Mouse (Mus musculus) lung, embryonic 15.5 days (tissue): ENCODE results near the gene Gcnt2. TPM values are rescaled to one million over a fixed set of nuclear protein-coding genes. Genes with fewer than 3 reads are reported as not detected.

Source experiments
- ATAC-seq: fragments of 200-750 bp; cut with Nextera tagmentation; 2 replicates; pipeline ENCODE4 v1.8.0; 2017; ENCODE audit warnings: moderate number of reproducible peaks, borderline replicate concordance; ENCODE audit not compliant: low FRiP score, low TSS enrichment; ENCODE audit errors: extremely low read depth
- H3K27ac ChIP-seq: fragments of 300-500 bp; sonication (generic); 2 replicates; pipeline ENCODE4 v1.5.1; 2015; ENCODE audit warnings: moderate library complexity, mild to moderate bottlenecking, inconsistent platforms
- H3K27me3 ChIP-seq: fragments of 300-500 bp; sonication (generic); 2 replicates; pipeline ENCODE4 v1.6.1; 2015; ENCODE audit warnings: inconsistent platforms
- H3K36me3 ChIP-seq: fragments of 300-500 bp; sonication (generic); 2 replicates; pipeline ENCODE4 v1.6.1; 2015; ENCODE audit warnings: inconsistent platforms
- H3K4me1 ChIP-seq: fragments of 300-500 bp; sonication (generic); 2 replicates; pipeline ENCODE4 v1.6.1; 2015; ENCODE audit warnings: inconsistent platforms
- H3K4me2 ChIP-seq: fragments of 300-500 bp; sonication (generic); 2 replicates; pipeline ENCODE4 v1.6.1; 2015; ENCODE audit warnings: inconsistent platforms, mild to moderate bottlenecking, moderate library complexity
- H3K4me3 ChIP-seq: fragments of 300-500 bp; sonication (generic); 2 replicates; pipeline ENCODE4 v1.5.1; 2015; ENCODE audit warnings: mild to moderate bottlenecking, inconsistent platforms
- H3K9ac ChIP-seq: fragments of 300-500 bp; sonication (generic); 2 replicates; pipeline ENCODE4 v1.6.1; 2015; ENCODE audit warnings: inconsistent platforms
- H3K9me3 ChIP-seq: fragments of 300-500 bp; sonication (generic); 2 replicates; pipeline ENCODE4 v1.6.1; 2016; ENCODE audit warnings: inconsistent platforms
- WGBS: fragments of 180-500 bp; shearing (Covaris S2); methylation state at CpG from one replicate; pipeline ENCODE4 v1.1.7; 2015; 5-methylcytosine and 5-hydroxymethylcytosine counted together
- polyA plus RNA-seq: library from polyadenylated mRNA; unstranded; fragments of >200 nt; fragmentation: Nextera tagmentation; extraction: Ambion mirVana; gene quantifications from 2 replicates; pipeline ENCODE4 v1.2.1, GENCODE M21; 2015

The Gcnt2 gene
- polyA plus RNA-seq = 2.5 and 4.0 TPM in 2 replicates

- Histone ChIP-seq H3K36me3 (no peaks in the 10 kb centered on the region), H3K9ac (peak within 1 kb of the TSS; percentile 30), H3K9me3 (no peaks in the 10 kb centered on the region), H3K4me1 (peaks cover 18% of the 10 kb centered on the region; the same call in 1 of the 2 replicates), H3K27me3 (no peaks in the 10 kb centered on the region), H3K4me2 (peak within 1 kb of the TSS; percentile 55), H3K4me3 (peak within 1 kb of the TSS; percentile 32), H3K27ac (no peak within 1 kb of the TSS)
- peak; percentile 28; the same call in 1 of the 2 replicates for ATAC-seq
- WGBS = 28% methylated on average over 22 of the region's 22 CpGs
Measured at GRCm38 (mm10) chr13:40859652-40860399, at the start of gene Gcnt2. TSS of gene Gcnt2 (plus strand) at chr13:40859754.

- Histone ChIP-seq H3K4me3 (no peak overlapping the region), H3K9ac (no peak overlapping the region), H3K4me1 (no peaks in the 10 kb centered on the region), H3K27me3 (no peaks in the 10 kb centered on the region), H3K4me2 (no peak overlapping the region), H3K27ac (no peak overlapping the region), H3K9me3 (no peaks in the 10 kb centered on the region), H3K36me3 (no peaks in the 10 kb centered on the region)
- WGBS = 48% methylated on average over 1 of the region's 1 CpGs
- ATAC-seq = no peak
Measured at GRCm38 (mm10) chr13:40820617-40821016, 38.9 kb upstream of the Gcnt2 start.

- 75% methylated on average over 2 of the region's 2 CpGs for WGBS
- Histone ChIP-seq H3K4me3 (no peak overlapping the region), H3K4me2 (no peak overlapping the region), H3K27me3 (no peaks in the 10 kb centered on the region), H3K36me3 (no peaks in the 10 kb centered on the region), H3K4me1 (no peaks in the 10 kb centered on the region), H3K9ac (no peak overlapping the region), H3K9me3 (no peaks in the 10 kb centered on the region), H3K27ac (no peak overlapping the region)
- no peak for ATAC-seq
Measured at GRCm38 (mm10) chr13:40821911-40822310, 37.6 kb upstream of the Gcnt2 start.

GRCm38 (mm10) chr13:40841146-40841787 lies 18.3 kb upstream of the Gcnt2 start:
- no peak overlapping the region for H3K4me3 ChIP-seq
- 42% methylated on average over 10 of the region's 10 CpGs for WGBS
- no peak overlapping the region for H3K27ac ChIP-seq
- peaks cover 2% of the 10 kb centered on the region; the same call in 1 of the 2 replicates for H3K4me1 ChIP-seq
- H3K36me3 ChIP-seq = no peaks in the 10 kb centered on the region
- H3K9ac ChIP-seq = no peak overlapping the region
- ATAC-seq = no peak
- no peak overlapping the region for H3K4me2 ChIP-seq
- no peaks in the 10 kb centered on the region for H3K9me3 ChIP-seq
- no peaks in the 10 kb centered on the region for H3K27me3 ChIP-seq

GRCm38 (mm10) chr13:40842141-40842540 lies 17.4 kb upstream of the Gcnt2 start:
- no peak overlapping the region for H3K27ac ChIP-seq
- H3K36me3 ChIP-seq = no peaks in the 10 kb centered on the region
- no peak overlapping the region for H3K4me2 ChIP-seq
- H3K4me3 ChIP-seq = no peak overlapping the region
- no peak for ATAC-seq
- no peaks in the 10 kb centered on the region for H3K27me3 ChIP-seq
- WGBS = 28% methylated on average over 1 of the region's 1 CpGs
- no peak overlapping the region for H3K9ac ChIP-seq
- peaks cover 2% of the 10 kb centered on the region; the same call in 1 of the 2 replicates for H3K4me1 ChIP-seq
- no peaks in the 10 kb centered on the region for H3K9me3 ChIP-seq

GRCm38 (mm10) chr13:40843418-40844067 lies 16.0 kb upstream of the Gcnt2 start:
- H3K36me3 ChIP-seq = no peaks in the 10 kb centered on the region
- WGBS = 20% methylated on average over 5 of the region's 5 CpGs
- peaks cover 2% of the 10 kb centered on the region; the same call in 1 of the 2 replicates for H3K4me1 ChIP-seq
- no peak overlapping the region for H3K27ac ChIP-seq
- peak overlapping the region; percentile 39 for H3K4me2 ChIP-seq
- no peak overlapping the region for H3K9ac ChIP-seq
- H3K9me3 ChIP-seq = no peaks in the 10 kb centered on the region
- 0 out of 2 replicates have a peak overlapping the region, but pooled peaks have one; percentile 13 for H3K4me3 ChIP-seq
- peak; percentile 65; the same call in 1 of the 2 replicates for ATAC-seq
- H3K27me3 ChIP-seq = no peaks in the 10 kb centered on the region

GRCm38 (mm10) chr13:40844144-40844543 lies 15.4 kb upstream of the Gcnt2 start:
- no peak for ATAC-seq

GRCm38 (mm10) chr13:40845951-40846350 lies 13.6 kb upstream of the Gcnt2 start:
- H3K36me3 ChIP-seq = no peaks in the 10 kb centered on the region
- H3K27ac ChIP-seq = no peak overlapping the region
- no peak overlapping the region for H3K4me3 ChIP-seq
- no peaks in the 10 kb centered on the region for H3K9me3 ChIP-seq
- no peak overlapping the region for H3K4me2 ChIP-seq
- no peak overlapping the region for H3K9ac ChIP-seq
- 35% methylated on average over 6 of the region's 6 CpGs for WGBS
- H3K4me1 ChIP-seq = peaks cover 2% of the 10 kb centered on the region; the same call in 1 of the 2 replicates
- no peaks in the 10 kb centered on the region for H3K27me3 ChIP-seq
- ATAC-seq = no peak

More at GRCm38 (mm10) chr13:40844144-40844543, 15.4 kb upstream of the Gcnt2 start:
- Histone ChIP-seq H3K9ac (no peak overlapping the region), H3K27me3 (no peaks in the 10 kb centered on the region), H3K4me1 (peaks cover 2% of the 10 kb centered on the region; the same call in 1 of the 2 replicates), H3K4me2 (no peak overlapping the region), H3K4me3 (no peak overlapping the region), H3K9me3 (no peaks in the 10 kb centered on the region), H3K36me3 (no peaks in the 10 kb centered on the region), H3K27ac (no peak overlapping the region)
- 85% methylated on average over 5 of the region's 5 CpGs for WGBS

GRCm38 (mm10) chr13:40846375-40846774 lies 13.2 kb upstream of the Gcnt2 start:
- Histone ChIP-seq H3K9me3 (no peaks in the 10 kb centered on the region), H3K36me3 (no peaks in the 10 kb centered on the region), H3K9ac (no peak overlapping the region), H3K4me1 (peaks cover 2% of the 10 kb centered on the region; the same call in 1 of the 2 replicates), H3K27me3 (no peaks in the 10 kb centered on the region), H3K27ac (no peak overlapping the region), H3K4me2 (no peak overlapping the region), H3K4me3 (no peak overlapping the region)
- no peak for ATAC-seq
- 62% methylated on average over 9 of the region's 9 CpGs for WGBS

GRCm38 (mm10) chr13:40847898-40848297 lies 11.7 kb upstream of the Gcnt2 start:
- H3K4me1 ChIP-seq = peaks cover 2% of the 10 kb centered on the region; the same call in 1 of the 2 replicates
- no peak overlapping the region for H3K9ac ChIP-seq
- H3K27me3 ChIP-seq = no peaks in the 10 kb centered on the region
- H3K4me2 ChIP-seq = no peak overlapping the region
- no peaks in the 10 kb centered on the region for H3K36me3 ChIP-seq
- H3K9me3 ChIP-seq = no peaks in the 10 kb centered on the region
- H3K4me3 ChIP-seq = no peak overlapping the region
- no peak overlapping the region for H3K27ac ChIP-seq
- no peak for ATAC-seq
- WGBS = 57% methylated on average over 4 of the region's 4 CpGs

GRCm38 (mm10) chr13:40850686-40851085 lies 8.9 kb upstream of the Gcnt2 start:
- Histone ChIP-seq H3K4me2 (no peak overlapping the region), H3K4me1 (peaks cover 3% of the 10 kb centered on the region), H3K9me3 (no peaks in the 10 kb centered on the region), H3K9ac (no peak overlapping the region), H3K36me3 (no peaks in the 10 kb centered on the region), H3K4me3 (no peak overlapping the region), H3K27me3 (no peaks in the 10 kb centered on the region), H3K27ac (no peak overlapping the region)
- no peak for ATAC-seq
- 81% methylated on average over 6 of the region's 6 CpGs for WGBS
